Mouse (Mus musculus) lung, adult 18-20 months (tissue): ENCODE measurements around the gene Syn3.

Source experiments
- DNase-seq, 2 experiments: peaks; one replicate each; pipeline ENCODE4 v3.0.0; 2022; ENCODE audit warnings: mixed read lengths in 2 of 2

Gene Syn3

DNA sequence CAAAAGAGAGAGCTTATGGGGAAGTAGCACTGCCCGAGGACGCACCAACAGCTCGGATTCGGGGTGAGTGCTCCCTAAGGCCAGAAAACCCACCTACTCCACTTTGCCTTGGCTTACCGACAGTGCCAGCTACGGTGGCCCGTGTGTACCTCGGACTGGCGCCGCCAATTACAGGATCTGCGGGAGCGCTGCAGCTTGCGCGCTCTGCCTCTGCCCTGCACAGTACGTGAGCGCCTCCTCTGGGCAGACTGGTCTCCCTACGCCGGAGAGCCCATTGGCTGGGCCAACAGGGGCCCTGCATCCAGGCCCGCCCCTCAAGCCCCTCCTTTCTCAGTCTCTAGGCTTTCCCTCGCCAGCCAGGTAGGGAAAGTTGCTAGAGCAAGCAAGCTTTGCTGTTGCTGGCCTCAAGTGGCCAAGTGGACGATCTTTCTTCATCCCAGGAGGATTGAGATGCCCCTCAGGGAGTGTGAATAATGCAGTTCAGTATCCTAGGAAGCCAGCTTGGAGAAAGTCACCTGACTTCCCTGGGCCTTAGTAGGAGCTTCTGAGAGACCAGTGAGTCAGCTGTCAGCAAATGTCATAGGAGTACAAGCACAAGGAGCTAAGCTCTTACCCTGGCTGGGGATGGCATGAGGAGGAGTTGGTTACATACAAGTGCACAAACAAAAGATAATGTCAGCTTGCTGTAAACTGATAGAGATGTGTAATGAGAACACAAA, at the start of gene Syn3:
Gene Syn3 (minus strand): TSS at position 224 of the 719 bp plus-strand sequence.
- DNase-seq: peak; percentile 91 to 94

DNA sequence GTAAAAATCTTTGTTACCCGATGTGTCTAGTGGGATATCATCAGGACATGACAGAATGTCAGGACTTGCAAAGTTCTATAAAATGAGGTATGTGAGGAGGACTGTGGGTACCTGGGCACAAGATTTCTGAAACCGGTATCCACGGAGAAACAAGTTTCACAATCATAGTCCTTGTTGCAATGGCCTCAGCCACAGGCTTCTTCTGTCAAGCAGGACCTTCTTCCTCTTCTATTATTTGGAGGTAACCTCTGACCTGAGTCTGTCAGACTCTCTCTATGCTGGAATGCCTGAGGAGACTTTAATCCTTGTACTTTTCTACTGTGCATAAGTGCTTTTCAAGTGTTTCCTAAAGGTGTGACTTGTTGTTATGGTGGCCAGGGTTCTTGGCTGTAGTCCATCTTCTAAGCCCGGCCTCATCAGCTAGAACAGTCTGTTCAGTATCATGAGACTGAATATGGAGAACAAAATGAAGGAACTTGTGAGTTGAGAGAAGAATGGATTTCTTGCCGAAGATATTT, 27.7 kb upstream of the Syn3 start:
- DNase-seq: peak; percentile 9 to 36

DNA sequence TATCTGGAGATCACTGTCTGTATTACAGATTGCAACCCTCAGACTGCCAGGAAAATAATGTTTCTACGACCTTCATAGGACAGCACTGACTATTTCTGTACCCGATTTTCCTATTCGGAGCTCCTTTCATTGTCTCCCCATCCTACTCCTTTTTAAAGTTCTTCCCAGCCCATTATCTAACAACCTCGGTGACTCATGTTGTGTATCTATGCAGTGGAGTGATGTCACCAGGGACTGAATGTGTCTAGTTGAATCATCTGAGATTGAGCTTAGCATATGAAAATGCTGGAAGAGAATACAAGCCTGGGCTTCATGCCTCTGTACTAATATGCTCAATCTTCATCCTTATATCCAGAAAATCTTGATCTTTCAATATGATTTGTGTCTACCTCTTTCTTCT, 15.1 kb upstream of the Syn3 start:
- no peak for DNase-seq

DNA sequence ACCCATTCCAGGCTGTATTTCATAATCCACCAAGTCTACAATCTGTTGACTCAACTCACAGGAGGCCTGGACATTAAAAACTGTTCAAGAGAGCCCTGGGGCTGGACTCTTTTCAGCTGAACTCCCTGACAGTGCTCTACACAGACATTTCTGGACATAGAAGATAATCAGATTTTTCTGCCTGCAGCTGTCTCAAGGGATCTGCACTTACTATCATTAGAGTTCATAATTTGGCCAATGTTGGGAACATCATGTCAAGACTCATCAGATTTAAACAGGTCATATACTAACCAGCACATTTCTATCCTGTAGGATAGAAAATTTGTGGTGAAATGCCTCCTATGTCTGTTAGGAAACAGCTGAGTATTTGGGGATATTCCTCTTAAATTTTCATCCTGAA, 12.2 kb upstream of the Syn3 start:
- DNase-seq: no peak

DNA sequence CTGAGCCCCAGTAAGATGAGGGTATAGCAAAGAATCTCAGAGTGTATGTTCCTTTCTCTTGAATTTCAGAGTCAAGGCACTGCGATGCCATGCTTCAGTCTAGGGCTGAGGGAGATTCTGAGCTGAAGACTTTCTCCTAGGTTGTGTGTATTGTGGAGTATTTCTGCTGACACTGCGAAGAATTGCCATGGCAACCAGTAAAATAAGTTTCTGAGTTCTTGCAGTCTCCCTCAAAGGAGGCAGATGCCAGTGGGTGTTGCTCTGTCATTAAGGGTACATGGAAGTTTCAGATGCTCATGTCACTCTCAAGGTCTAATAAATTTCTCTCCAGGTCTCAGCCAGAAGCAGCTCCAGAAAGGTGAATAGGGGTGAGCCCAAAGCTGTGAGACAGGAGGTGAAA, 3.4 kb upstream of the Syn3 start:
- no peak for DNase-seq

DNA sequence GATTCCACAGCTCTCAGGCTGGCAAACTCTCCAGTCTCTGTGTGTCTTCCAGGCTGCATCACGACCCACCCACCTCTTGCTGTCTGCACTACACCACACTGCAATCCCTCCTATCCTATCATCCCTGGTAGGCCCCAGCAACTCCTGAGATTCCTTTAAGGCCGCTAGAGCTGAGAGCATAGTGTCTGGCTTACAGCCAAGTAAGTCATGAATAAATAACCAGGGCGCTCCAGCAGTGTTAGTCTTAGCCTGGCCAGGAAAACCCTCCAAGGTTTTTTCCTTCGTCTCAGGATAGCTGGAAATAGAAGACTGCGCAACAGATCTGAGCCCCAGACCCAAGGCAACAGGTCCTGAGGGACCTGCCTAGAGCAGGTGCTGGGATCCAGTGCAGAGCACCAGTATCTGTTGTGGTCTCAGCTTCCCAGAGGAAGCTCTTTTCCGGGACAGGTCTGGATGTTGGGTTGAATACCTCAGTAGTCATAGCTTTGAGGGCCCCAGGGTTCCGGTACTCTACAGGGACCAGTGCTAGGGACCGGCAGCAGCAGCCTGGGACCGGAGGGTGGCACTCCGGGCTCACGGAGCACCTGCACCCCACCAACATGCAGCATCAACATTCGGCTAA, 534 bp downstream of the Syn3 start:
- peak in 1 of 2 experiments; percentile 40 for DNase-seq

DNA sequence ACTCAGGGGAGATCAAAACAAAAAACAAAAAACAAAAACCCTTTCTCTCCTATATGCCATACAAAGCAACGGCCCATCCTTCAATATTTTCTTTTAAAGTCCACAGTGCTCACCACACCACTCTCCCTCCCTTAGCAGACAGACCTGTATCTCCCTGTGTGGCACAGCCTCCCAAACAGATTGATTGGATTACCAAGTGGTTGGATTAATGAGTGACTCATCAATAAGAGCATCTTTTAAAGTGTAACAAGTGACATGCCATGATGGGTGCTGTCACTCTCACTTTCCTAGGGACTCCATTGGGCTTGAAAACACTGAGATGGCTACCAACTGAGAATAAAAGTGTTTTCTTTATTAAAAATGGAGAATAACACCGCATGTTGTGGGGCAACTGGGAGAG, 2.8 kb downstream of the Syn3 start:
- DNase-seq: no peak

DNA sequence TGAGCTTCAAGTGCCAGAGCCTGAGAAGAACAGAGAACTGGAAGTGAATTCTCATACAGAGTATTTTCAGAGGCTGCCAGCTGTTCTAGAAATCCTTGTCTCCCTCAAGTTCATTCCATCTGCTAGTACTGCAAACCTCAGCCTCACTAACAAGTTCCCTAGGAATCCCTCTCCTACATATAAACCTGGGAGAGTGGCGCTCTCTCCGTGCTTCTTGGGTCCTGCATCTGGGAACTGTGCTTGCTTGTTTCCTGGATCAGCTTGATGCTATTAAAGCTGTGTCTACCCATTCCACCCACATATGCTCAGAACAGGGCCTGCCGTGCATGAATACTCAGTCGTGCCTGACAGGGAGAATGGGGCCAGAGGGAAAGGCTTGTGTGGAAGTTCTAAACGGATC, 5.6 kb downstream of the Syn3 start:
- DNase-seq: no peak

DNA sequence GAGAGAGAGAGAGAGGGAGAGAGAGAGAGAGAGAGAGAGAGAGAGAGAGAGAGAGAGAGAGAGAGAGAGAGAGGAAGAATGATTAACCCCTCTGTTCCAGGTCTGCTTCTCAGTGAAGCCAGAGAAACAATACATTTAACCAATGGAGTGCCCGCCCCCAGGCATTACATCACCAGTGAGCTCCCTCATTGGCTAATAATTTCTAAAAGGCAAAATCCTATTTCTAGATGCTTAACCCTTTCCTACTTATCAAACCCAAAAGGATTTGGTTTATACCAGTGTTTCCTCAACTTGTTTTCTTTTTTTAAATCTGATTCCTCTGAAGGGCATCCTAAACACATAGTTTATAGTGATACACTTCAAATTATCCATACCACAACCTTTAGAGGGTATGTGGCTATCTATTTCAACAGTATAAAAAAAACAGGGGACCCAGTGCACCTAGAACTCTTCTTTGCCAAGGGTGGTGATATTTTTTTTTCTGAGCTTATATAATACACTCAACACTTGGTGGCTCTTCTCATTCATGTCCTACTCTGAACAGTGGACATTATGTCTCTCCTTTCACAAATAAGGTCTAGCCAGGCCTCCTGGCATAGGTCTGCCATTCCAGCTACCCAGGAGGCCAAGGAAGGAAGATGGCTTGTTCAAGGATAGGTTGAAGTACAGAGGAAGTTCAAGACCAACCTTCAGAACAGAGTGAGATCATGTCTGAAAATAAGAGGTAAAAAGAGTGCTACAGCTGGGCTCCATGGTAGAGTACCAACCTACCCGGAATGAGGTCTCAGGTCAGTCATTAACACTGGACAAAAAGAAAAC, 6.4 kb downstream of the Syn3 start:
- DNase-seq: no peak

DNA sequence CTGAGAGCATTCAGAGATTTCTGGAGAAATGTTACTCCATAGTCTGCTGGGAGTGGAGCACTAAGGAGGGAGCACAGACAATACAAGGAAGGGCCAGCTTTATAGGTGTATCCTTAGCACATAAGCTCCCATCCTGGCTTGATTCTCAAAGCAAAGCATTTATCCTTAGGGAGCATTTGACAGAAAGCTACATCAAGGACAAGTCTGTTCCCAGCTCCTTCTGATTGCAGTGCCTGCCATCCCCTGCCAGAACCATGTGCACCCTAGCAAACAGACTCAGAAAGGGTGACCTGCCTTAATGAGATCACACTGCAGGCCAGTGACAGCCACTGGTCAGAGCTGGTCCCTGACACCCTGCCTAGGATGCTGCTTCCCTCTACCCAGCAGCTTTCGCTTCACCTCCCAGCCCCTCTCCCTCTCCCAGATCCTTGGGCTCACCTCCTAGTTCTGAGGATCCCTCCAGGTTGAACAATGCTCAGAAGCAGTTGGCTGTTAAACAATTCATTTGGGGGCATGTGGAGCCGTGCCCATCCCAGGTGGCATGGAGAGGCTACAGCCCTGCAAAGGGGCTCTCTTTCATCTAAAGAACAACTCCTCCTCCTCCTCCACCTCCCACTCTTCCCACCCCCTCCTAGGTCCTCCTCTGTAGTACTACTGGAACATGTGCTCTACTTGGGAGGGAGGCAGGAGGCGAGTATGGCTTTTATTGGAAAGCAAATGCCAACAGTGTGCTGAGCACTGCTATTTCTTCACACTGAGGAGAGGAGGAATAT, 7.2 kb downstream of the Syn3 start:
- DNase-seq: no peak

DNA sequence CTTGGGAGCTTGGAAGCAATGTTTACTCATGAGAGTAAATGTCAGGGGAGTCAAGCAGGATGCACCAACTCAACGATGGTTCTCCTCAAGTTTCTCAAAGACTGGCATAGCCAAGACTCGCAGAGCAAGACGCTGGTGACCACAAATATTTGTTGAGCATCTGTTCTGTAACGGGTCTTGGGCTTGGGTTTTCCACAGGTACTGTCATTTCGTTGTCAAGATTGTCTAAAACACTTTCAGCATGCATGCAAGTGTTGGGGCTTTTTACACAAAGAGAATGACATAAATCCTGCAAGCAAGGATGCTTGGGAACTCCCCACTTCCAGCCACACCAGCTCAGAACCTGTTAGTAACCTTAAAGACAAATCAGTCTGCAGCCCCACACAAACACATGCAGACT, 10.2 kb downstream of the Syn3 start:
- DNase-seq: no peak

DNA sequence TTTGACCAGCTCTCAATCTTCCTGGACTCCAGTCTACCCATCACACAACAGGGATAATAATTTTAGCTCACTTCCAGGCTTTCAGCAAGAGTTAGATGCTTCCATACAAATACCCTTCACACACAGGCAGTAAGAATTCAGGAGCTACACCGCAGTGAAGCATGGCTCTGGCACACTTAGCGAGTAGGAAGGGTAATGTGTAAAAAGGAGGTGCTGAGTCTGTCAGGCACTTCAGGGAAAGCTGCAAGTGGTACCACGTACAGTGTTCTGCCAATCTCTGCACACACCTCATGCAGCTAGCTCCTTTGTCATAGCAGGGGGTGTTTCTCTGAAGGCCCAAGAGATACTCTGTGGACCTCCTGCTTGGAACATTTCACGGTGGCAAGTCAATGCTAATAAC, 12.7 kb downstream of the Syn3 start:
- no peak for DNase-seq

DNA sequence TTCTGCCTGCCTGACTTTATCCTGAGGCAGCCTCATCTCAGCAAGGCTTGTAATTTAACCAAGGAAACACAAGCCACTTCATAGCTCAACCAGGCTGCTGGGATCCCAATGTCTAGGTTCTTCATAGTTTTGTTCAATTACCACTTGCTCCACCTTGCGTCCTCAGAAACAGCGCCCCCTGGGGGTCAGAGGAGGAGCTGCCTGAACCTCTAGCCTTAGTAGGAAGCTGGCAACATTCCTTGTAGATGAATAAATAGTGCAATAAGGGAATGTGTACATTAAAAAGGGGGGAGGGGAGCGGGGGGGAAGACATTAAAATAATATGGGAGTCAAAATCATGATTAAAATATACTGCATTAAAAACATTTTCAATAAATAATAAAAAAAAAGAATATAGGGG, 14.7 kb downstream of the Syn3 start:
- peak; percentile 17 to 23 for DNase-seq

DNA sequence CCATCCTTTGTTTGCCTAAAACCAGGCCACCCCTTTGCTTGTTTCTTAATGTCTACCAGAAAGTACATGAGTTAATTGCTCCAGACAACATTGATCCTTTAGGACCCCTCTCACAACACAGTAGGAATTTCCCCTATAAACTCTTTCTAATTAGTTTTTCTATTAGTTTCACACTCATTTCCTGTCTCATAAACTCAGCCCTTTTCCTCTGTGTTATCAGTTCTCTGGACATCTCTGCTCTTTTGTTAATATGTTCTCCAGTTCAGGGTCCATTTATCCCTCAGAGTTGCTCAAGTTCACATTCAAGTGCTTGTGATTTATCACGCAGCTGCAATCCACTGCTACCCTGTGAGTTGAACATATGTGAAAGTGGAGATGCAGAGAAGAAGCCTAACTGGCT, 16.2 kb downstream of the Syn3 start:
- no peak for DNase-seq

DNA sequence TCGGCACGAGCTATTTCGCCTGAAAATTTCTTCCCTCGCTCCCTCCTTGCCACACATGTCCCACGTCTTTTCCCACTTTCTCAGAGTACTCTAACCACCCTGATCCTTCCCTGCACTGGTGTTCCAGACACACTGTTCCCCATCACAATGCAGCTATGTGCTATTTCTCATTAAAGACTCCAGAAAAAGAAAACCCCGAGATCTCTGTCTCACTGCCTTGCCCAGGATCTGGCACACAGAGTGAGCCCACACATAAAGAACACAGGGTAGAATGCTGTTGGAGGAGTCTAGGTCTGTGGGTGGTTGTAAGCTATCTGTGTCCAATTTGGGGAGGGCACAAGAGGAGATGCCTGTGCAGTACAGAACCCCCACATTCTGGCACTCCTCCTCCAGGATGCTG, 18.0 kb downstream of the Syn3 start:
- DNase-seq: no peak

DNA sequence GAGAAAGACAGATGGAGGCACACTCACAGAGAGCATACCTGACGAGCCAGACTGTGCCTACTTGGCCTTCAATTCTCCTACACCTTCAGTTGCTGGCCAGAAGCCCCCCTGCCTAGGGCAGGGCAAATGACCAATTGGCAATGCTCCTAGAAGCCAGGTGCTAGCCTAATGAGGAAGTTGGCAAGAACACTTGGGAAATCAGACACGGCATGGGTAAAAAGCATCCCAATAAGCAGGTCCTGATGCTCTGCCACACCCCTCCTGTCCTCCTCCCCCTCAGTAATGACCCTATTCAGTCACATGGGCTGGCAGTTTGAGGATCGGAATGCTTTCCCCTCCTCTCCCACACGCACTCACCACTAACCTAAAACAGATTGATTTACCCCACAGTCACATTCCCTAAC, 19.0 kb downstream of the Syn3 start:
- DNase-seq: no peak

DNA sequence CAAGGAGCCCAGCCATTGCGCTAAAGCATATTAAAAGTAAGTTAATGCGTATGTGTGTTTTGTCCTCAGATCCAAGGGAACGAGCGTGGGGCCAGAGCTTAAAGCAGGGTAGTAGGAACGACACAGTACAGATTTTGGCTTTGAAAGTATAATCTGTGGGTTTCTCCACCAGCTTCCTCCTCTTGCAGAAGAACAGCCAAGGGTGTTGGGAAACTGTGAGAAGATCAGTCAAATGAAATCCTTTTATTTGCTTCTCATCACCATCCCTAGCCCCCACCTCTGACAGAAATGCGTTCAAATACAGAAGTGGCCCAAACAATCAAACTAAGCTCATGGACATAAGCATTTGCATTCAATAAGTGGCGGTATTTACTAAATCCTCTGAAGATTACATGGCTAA, 22.0 kb downstream of the Syn3 start:
- no peak for DNase-seq

DNA sequence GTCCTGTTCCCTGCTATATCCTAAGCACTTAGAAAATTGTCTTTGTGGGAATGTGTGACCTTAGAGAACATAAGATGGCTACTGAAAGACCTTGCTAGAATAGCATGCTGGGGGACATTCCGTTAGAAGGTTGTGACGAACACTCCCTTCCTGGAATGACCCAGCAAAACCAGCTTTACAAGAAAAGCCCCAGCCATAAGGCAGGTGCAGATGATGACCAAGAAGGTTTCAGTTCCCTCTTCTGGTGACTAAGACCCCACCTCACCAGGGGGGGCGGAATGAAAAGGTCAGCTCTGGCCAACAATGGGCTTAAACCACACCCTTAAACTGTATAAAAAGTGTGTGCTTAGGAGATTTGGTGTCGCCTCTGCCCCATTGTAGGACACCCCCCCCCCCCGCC, 23.4 kb downstream of the Syn3 start:
- DNase-seq: no peak

DNA sequence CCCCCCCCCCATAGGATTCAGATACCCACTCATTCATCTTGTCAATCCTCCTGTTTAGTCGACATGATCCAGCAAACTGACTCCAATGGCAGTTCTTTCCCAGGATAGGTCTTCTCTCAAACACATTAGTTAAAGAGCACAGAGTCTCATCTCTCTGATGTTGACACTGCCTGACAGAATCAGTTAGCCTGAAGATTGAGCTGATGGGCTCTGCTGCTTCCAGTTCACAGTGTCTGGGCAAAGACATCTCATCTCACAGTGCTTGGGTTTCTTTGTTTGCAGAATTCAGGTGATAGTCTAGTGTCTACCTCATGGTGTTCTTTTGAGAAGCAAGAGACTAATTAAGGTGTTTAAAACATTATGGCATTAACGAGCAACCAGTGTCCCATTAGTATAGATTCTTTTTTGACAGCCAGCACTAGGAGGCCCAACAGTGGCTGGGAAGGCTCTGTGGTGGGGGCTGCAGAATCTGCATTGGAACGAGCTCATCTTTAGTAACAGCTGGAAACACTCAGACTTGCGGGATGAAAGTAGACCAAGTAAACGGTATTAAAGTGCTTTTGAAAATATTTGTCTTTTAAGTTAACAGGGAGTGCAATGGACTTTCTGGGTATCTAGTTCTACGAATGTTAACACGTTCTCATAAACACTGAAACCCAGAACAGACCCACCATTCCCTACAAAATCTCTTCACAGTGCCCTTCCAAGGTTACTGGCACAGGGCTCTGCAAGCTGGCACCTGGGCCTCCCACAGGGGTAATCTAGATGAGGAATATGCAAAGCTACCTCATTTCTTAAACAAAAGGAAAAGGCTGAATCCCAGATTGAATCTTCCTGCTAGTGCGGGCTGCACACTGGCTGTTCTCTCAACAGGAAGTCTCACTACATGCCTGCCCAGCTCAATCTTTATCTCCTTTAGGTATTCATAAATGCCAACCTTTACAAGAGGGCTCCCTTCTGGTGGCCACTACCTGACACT, 24.2 kb downstream of the Syn3 start:
- DNase-seq: no peak

DNA sequence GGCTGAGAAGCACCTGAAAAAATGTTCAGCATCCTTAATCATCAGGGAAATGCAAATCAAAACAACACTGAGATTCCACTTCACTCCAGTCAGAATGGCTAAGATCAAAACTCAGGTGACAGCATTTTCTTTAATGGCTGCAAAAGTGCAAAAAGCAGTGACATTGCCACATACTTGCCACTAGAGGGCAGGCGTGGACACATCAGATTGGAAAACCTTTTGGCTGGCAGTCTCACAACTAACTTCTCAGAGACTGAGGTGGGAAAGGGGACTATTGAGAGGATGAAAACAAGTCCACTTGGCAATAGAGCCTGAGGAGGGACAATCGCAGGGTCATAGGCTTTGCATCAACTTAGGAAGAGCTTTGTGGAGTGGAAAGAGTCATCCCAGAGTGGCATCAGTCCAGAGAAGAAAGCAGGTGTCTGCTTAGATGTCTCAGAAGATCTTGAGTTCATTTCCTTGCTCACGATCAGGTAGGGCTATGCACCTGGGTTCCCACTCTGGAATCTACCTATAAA, 25.0 kb downstream of the Syn3 start:
- DNase-seq: peak; percentile 20 to 44
